Mouse (Mus musculus) small intestine, adult 2 months (tissue): ENCODE measurements at regions not wholly inside any gene's neighbourhood (a gene's known extent, or its start where the extent isn't known, plus 50 kb on each side); places are given as distances from the start of the nearest gene placed in this dataset.

Experiments
- H3K27ac ChIP-seq: fragments of 200-500 bp; 2 replicates; pipeline ENCODE4 v1.5.1; 2012; ENCODE audit warnings: low read depth, low read length, control low read depth, inconsistent platforms; ENCODE audit not compliant: insufficient read depth
- H3K27me3 ChIP-seq: fragments of 200-500 bp; 2 replicates; pipeline ENCODE4 v1.6.1; 2012; ENCODE audit warnings: mild to moderate bottlenecking, moderate library complexity, low read length, inconsistent platforms; ENCODE audit not compliant: control insufficient read depth, insufficient read depth
- H3K36me3 ChIP-seq: fragments of 200-500 bp; 2 replicates; pipeline ENCODE4 v1.6.1; 2012; ENCODE audit warnings: mild to moderate bottlenecking, low read length, control low read depth, inconsistent platforms; ENCODE audit not compliant: control insufficient read depth, insufficient read depth
- H3K4me1 ChIP-seq: fragments of 200-500 bp; 2 replicates; pipeline ENCODE4 v1.6.1; 2012; ENCODE audit warnings: low read length, inconsistent platforms, mixed read lengths; ENCODE audit not compliant: control insufficient read depth, insufficient read depth, insufficient read length
- H3K4me3 ChIP-seq: fragments of 200-500 bp; 2 replicates; pipeline ENCODE4 v1.5.1; 2012; ENCODE audit warnings: low read depth, mild to moderate bottlenecking, control low read depth, inconsistent platforms, low read length, moderate library complexity
- CTCF ChIP-seq: fragments of 200-500 bp; IDR thresholded peaks from 2 replicates; pipeline ENCODE4 v1.5.1; 2012; ENCODE audit warnings: low read depth, mild to moderate bottlenecking, control low read depth, inconsistent platforms, low read length, moderate library complexity, mixed read lengths; ENCODE audit not compliant: insufficient replicate concordance, insufficient read length; ENCODE audit errors: extremely low read depth
- POLR2A ChIP-seq: fragments of 200-500 bp; IDR thresholded peaks from 2 replicates; pipeline ENCODE4 v1.6.1; 2012; ENCODE audit warnings: low read depth, mild to moderate bottlenecking, control low read depth, inconsistent platforms, low read length, moderate library complexity
- WGBS: fragments of 180-500 bp; shearing (Covaris S2); methylation state at CpG from one replicate; pipeline ENCODE4 v1.1.7; 2018; 5-methylcytosine and 5-hydroxymethylcytosine counted together

- H3K36me3 ChIP-seq = no peaks in the 10 kb centered on the region
- TF ChIP-seq POLR2A = no peak
- TF ChIP-seq CTCF = no peak
- no peak overlapping the region for H3K27ac ChIP-seq
- no peaks in the 10 kb centered on the region for H3K27me3 ChIP-seq
- 84% methylated on average over 5 of the region's 5 CpGs for WGBS
- no peak overlapping the region for H3K4me3 ChIP-seq
- H3K4me1 ChIP-seq = no peaks in the 10 kb centered on the region
Measured at GRCm38 (mm10) chr1:88911724-88912123, 158.5 kb upstream of the Sh3bp4 start.

GRCm38 (mm10) chr1:88916531-88917050 lies 153.6 kb upstream of the Sh3bp4 start:
- Histone ChIP-seq H3K27ac (no peak overlapping the region), H3K4me3 (no peak overlapping the region), H3K27me3 (no peaks in the 10 kb centered on the region), H3K36me3 (no peaks in the 10 kb centered on the region), H3K4me1 (no peaks in the 10 kb centered on the region)
- TF ChIP-seq POLR2A (no peak), CTCF (no peak)
- WGBS = 90% methylated on average over 4 of the region's 4 CpGs

GRCm38 (mm10) chr1:88921401-88921800 lies 148.8 kb upstream of the Sh3bp4 start:
- WGBS = 86% methylated on average over 2 of the region's 2 CpGs
- no peak overlapping the region for H3K4me3 ChIP-seq
- no peak overlapping the region for H3K27ac ChIP-seq
- no peak for TF ChIP-seq POLR2A
- no peak for TF ChIP-seq CTCF
- H3K4me1 ChIP-seq = no peaks in the 10 kb centered on the region
- no peaks in the 10 kb centered on the region for H3K36me3 ChIP-seq
- H3K27me3 ChIP-seq = no peaks in the 10 kb centered on the region

- H3K4me1 ChIP-seq = no peaks in the 10 kb centered on the region
- H3K27me3 ChIP-seq = no peaks in the 10 kb centered on the region
- no peak overlapping the region for H3K27ac ChIP-seq
- WGBS = 68% methylated on average over 7 of the region's 7 CpGs
- H3K36me3 ChIP-seq = no peaks in the 10 kb centered on the region
- H3K4me3 ChIP-seq = no peak overlapping the region
- TF ChIP-seq CTCF = no peak
- TF ChIP-seq POLR2A = no peak
Measured at GRCm38 (mm10) chr1:88923791-88924581, 146.2 kb upstream of the Sh3bp4 start.

GRCm38 (mm10) chr1:88935191-88935590 lies 135.0 kb upstream of the Sh3bp4 start:
- Histone ChIP-seq H3K36me3 (no peaks in the 10 kb centered on the region), H3K27ac (no peak overlapping the region), H3K27me3 (no peaks in the 10 kb centered on the region), H3K4me3 (no peak overlapping the region), H3K4me1 (no peaks in the 10 kb centered on the region)
- TF ChIP-seq POLR2A (no peak), CTCF (no peak)
- WGBS = 92% methylated on average over 1 of the region's 1 CpGs

- 61% methylated on average over 3 of the region's 3 CpGs for WGBS
- Histone ChIP-seq H3K4me3 (no peak overlapping the region), H3K36me3 (no peaks in the 10 kb centered on the region), H3K27ac (no peak overlapping the region), H3K4me1 (no peaks in the 10 kb centered on the region), H3K27me3 (no peaks in the 10 kb centered on the region)
- TF ChIP-seq POLR2A (no peak), CTCF (no peak)
Measured at GRCm38 (mm10) chr1:88935779-88936178, 134.4 kb upstream of the Sh3bp4 start.

GRCm38 (mm10) chr1:88937327-88937726 lies 132.9 kb upstream of the Sh3bp4 start:
- Histone ChIP-seq H3K36me3 (no peaks in the 10 kb centered on the region), H3K4me1 (no peaks in the 10 kb centered on the region), H3K27me3 (no peaks in the 10 kb centered on the region), H3K4me3 (no peak overlapping the region), H3K27ac (no peak overlapping the region)
- no peak for TF ChIP-seq POLR2A
- no peak for TF ChIP-seq CTCF
- WGBS = 93% methylated on average over 1 of the region's 1 CpGs

GRCm38 (mm10) chr1:88938458-88938857 lies 131.8 kb upstream of the Sh3bp4 start:
- no peaks in the 10 kb centered on the region for H3K27me3 ChIP-seq
- H3K36me3 ChIP-seq = no peaks in the 10 kb centered on the region
- 89% methylated on average over 7 of the region's 7 CpGs for WGBS
- TF ChIP-seq CTCF = no peak
- TF ChIP-seq POLR2A = no peak
- H3K4me1 ChIP-seq = no peaks in the 10 kb centered on the region
- no peak overlapping the region for H3K4me3 ChIP-seq
- H3K27ac ChIP-seq = no peak overlapping the region
